9 mouse cellular contexts compared by ENCODE assay signal in genomic region chr1:87214748-87215147, GRCm38 (mm10). TPM values are rescaled to one million over a fixed set of nuclear protein-coding genes. Genes with fewer than 3 reads are reported as not detected.
DNase-seq lines count a peak whose midpoint lies in the region; ATAC-seq and TF ChIP-seq lines count a peak whose summit lies in the region.
"Had no signal": no experiment of that assay in that cellular context is flagged by ENCODE, and none has a peak within 500 bp of the region (broad histone marks: within the 10 kb centered on the region; RNA-seq: fewer than 3 reads in every experiment).

No protein-coding gene starts in this region.

- no peaks in the 10 kb centered on the region for H3K27me3 ChIP-seq in hindbrain, embryonic 16.5 days (replicated peaks; ENCODE audit: control insufficient read depth, insufficient read depth, low read length)
- H3K27me3 ChIP-seq in myocyte (ENCODE audit: control insufficient read depth, insufficient read depth, insufficient read length), result no peaks in the 10 kb centered on the region

- WGBS in lung, adult 2 months, result 4% methylated on average over 4 of the region's 4 CpGs
- 30% methylated on average over 4 of the region's 4 CpGs for whole genome bisulfite sequencing in hindbrain, embryonic 16.5 days

- peak overlapping the region; percentile 80 for H3K4me2 ChIP-seq in hindbrain, embryonic 16.5 days (ENCODE audit: low read length)
- peak overlapping the region; percentile 99 for H3K4me2 ChIP-seq in myocyte (ENCODE audit: low read depth)

- H3K36me3 ChIP-seq in hindbrain, embryonic 16.5 days (ENCODE audit: control insufficient read depth, insufficient read depth, low read length), result 0 out of 2 replicates have a peak, but pooled peaks cover 5% of the 10 kb centered on the region
- H3K36me3 ChIP-seq in myocyte (ENCODE audit: control insufficient read depth, insufficient read depth), result peaks cover 22% of the 10 kb centered on the region

- peaks cover 10% of the 10 kb centered on the region; the same call in 1 of the 2 replicates for H3K4me1 ChIP-seq in lung, adult 2 months (ENCODE audit: control insufficient read depth, insufficient read depth, low read length)
- peaks cover 30% of the 10 kb centered on the region for H3K4me1 ChIP-seq in hindbrain, embryonic 16.5 days (ENCODE audit: control insufficient read depth, insufficient read depth, low read depth, low read length)

- no peak for TF ChIP-seq POLR2A in lung, adult 2 months (IDR thresholded peaks at IDR 0.05; ENCODE audit: borderline replicate concordance, extremely low read depth, low read depth, low read length)
- TF ChIP-seq POLR2A in myocyte (IDR thresholded peaks at IDR 0.05; ENCODE audit: insufficient read length, low read depth), result no peak

- no peak for ATAC-seq in hindbrain, embryonic 16.5 days

- peak overlapping the region; percentile 99 for H3K9ac ChIP-seq in hindbrain, embryonic 16.5 days (ENCODE audit: low read depth, low read length)

- no peaks in the 10 kb centered on the region for H3K9me3 ChIP-seq in hindbrain, embryonic 16.5 days (ENCODE audit: control insufficient read depth, low read length)

- TF ChIP-seq CTCF in lung, adult 2 months (IDR thresholded peaks at IDR 0.05; ENCODE audit: insufficient read depth, low read length), result no peak

- H3K4me3 ChIP-seq in lung, adult 2 months (replicated peaks; ENCODE audit: extremely low read depth, low read depth, low read length), result peak overlapping the region; percentile 100
- peak overlapping the region; percentile 96 for H3K4me3 ChIP-seq in hindbrain, embryonic 16.5 days (ENCODE audit: low read length)
- peak overlapping the region; percentile 93 for H3K4me3 ChIP-seq in myocyte

- DNase-seq in lung, adult 2 months, result no peak
- no peak for DNase-seq in lung, adult 18-20 months
- DNase-seq in adipocyte (ENCODE audit: low spot score), result peak; percentile 17
- no peak for DNase-seq in layer of hippocampus, postnatal 14 days (ENCODE audit: low spot score in 2 of 2)
- DNase-seq in right cerebral cortex, postnatal 4 days, result no peak
- DNase-seq in gastrocnemius, postnatal 4 days (ENCODE audit: low spot score in 2 of 2), result no peak

- peak overlapping the region; percentile 99; the same call in 1 of the 2 replicates for H3K27ac ChIP-seq in hindbrain, embryonic 16.5 days (ENCODE audit: low read depth, low read length)

- peak overlapping the region; percentile 77 for H3ac ChIP-seq in myocyte (ENCODE audit: control insufficient read depth, insufficient read length)

- H3K79me2 ChIP-seq in myocyte (ENCODE audit: control insufficient read depth, insufficient read depth), result peaks cover 56% of the 10 kb centered on the region

TF ChIP-seq in myocyte, 11 proteins besides CTCF, POLR2A, EP300 and RAD21:
- no peak for TF ChIP-seq USF1 (IDR thresholded peaks at IDR 0.05; ENCODE audit: low read depth)
- TF ChIP-seq E2F4 (IDR thresholded peaks at IDR 0.05; ENCODE audit: insufficient read depth), result no peak
- no peak for TF ChIP-seq TCF12 (IDR thresholded peaks at IDR 0.05; ENCODE audit: insufficient read depth, poor library complexity, severe bottlenecking)

RNA-seq across cellular contexts. Expression of gene Eif4e2, which starts 1.0 kb away (rescaled TPM):
- 17.2 and 26.6 TPM in 2 replicates for polyA plus RNA-seq in lung, adult 2 months (2012; rRNA removed)
- polyA plus RNA-seq in hindbrain, embryonic 16.5 days (2015; fragmentation: Nextera tagmentation; extraction: Ambion mirVana), result 79.3 and 88.1 TPM in 2 replicates
- 221 TPM for polyA plus RNA-seq in myocyte (2012; fragmentation: generic; extraction: Trizol)
- total RNA-seq in layer of hippocampus, postnatal 14 days (2021), result 10 to 100 TPM; 73.0 to 81.0 TPM
- 100 to 1,000 TPM; 107 to 110 TPM for total RNA-seq in gastrocnemius, postnatal 4 days (2021)

RNA-seq across cellular contexts. Expression of gene Chrng, which starts 10.3 kb away (rescaled TPM):
- 0.24 TPM in 1 of 2 replicates, not detected in the other for polyA plus RNA-seq in lung, adult 2 months (2012; rRNA removed)
- polyA plus RNA-seq in hindbrain, embryonic 16.5 days (2015; fragmentation: Nextera tagmentation; extraction: Ambion mirVana), result 0.96 TPM in 1 of 2 replicates, not detected in the other
- polyA plus RNA-seq in myocyte (2012; fragmentation: generic; extraction: Trizol), result 376 TPM
- not detected for total RNA-seq in layer of hippocampus, postnatal 14 days (2021)
- 10 to 100 TPM; 24.8 to 32.9 TPM for total RNA-seq in gastrocnemius, postnatal 4 days (2021)
- total RNA-seq: common myeloid progenitor, adult 5-6 weeks had no signal

RNA-seq across cellular contexts. Expression of gene Chrnd, which starts 24.3 kb away (rescaled TPM):
- 0.56 TPM in 1 of 2 replicates, not detected in the other for polyA plus RNA-seq in lung, adult 2 months (2012; rRNA removed)
- polyA plus RNA-seq in hindbrain, embryonic 16.5 days (2015; fragmentation: Nextera tagmentation; extraction: Ambion mirVana), result 0.62 TPM in 1 of 2 replicates, not detected in the other
- 208 TPM for polyA plus RNA-seq in myocyte (2012; fragmentation: generic; extraction: Trizol)
- total RNA-seq in layer of hippocampus, postnatal 14 days (2021), result not detected
- 10 to 100 TPM; 34.2 to 43.2 TPM for total RNA-seq in gastrocnemius, postnatal 4 days (2021)
- total RNA-seq: common myeloid progenitor, adult 5-6 weeks had no signal

RNA-seq across cellular contexts. Expression of gene Prss56, which starts 31.6 kb away (rescaled TPM):
- not detected in 2 replicates for polyA plus RNA-seq in lung, adult 2 months (2012; rRNA removed)
- 2.1 and 2.6 TPM in 2 replicates for polyA plus RNA-seq in hindbrain, embryonic 16.5 days (2015; fragmentation: Nextera tagmentation; extraction: Ambion mirVana)
- polyA plus RNA-seq in myocyte (2012; fragmentation: generic; extraction: Trizol), result 0.16 TPM
- under 1 TPM; 0.62 to 0.91 TPM for total RNA-seq in layer of hippocampus, postnatal 14 days (2021)
- total RNA-seq in gastrocnemius, postnatal 4 days (2021), result not detected
- total RNA-seq: common myeloid progenitor, adult 5-6 weeks had no signal

RNA-seq across cellular contexts. Expression of gene Efhd1, which starts 49.4 kb away (rescaled TPM):
- polyA plus RNA-seq in lung, adult 2 months (2012; rRNA removed), result 1.7 and 3.0 TPM in 2 replicates
- polyA plus RNA-seq in hindbrain, embryonic 16.5 days (2015; fragmentation: Nextera tagmentation; extraction: Ambion mirVana), result 2.5 and 2.8 TPM in 2 replicates
- polyA plus RNA-seq in myocyte (2012; fragmentation: generic; extraction: Trizol), result 2.1 TPM
- 1 to 10 TPM; 5.4 to 6.8 TPM for total RNA-seq in layer of hippocampus, postnatal 14 days (2021)
- total RNA-seq in gastrocnemius, postnatal 4 days (2021), result 10 to 100 TPM; 25.1 to 28.5 TPM
- total RNA-seq: common myeloid progenitor, adult 5-6 weeks had no signal

Comparison
In these comparisons a context has a peak if more than half of its experiments do, and no peak if none do; other contexts are left out.
1. RNA of gene Chrng, which starts 10.3 kb away (polyA plus RNA-seq): 376 TPM in myocyte (single experiment); 0.24 TPM in lung, adult 2 months and 0.96 TPM in hindbrain, embryonic 16.5 days; every median in the first group is over 100 times any median in the second.
2. RNA of gene Chrnd, which starts 24.3 kb away (polyA plus RNA-seq): 208 TPM in myocyte (single experiment); 0.56 TPM in lung, adult 2 months and 0.62 TPM in hindbrain, embryonic 16.5 days; every median in the first group is over 100 times any median in the second.
3. Peak in every context shown above with its lines, with median percentiles within 50 percentile points of each other: H3K4me3 ChIP-seq.